Mouse (Mus musculus): ENCODE results near the gene Lrrc1. TPM values are rescaled to one million over a fixed set of nuclear protein-coding genes. Genes with fewer than 3 reads are reported as not detected.

Lrrc1 gene
- polyA plus RNA-seq, 1 experiment from 2014 or later, result 19.7 TPM

DNA sequence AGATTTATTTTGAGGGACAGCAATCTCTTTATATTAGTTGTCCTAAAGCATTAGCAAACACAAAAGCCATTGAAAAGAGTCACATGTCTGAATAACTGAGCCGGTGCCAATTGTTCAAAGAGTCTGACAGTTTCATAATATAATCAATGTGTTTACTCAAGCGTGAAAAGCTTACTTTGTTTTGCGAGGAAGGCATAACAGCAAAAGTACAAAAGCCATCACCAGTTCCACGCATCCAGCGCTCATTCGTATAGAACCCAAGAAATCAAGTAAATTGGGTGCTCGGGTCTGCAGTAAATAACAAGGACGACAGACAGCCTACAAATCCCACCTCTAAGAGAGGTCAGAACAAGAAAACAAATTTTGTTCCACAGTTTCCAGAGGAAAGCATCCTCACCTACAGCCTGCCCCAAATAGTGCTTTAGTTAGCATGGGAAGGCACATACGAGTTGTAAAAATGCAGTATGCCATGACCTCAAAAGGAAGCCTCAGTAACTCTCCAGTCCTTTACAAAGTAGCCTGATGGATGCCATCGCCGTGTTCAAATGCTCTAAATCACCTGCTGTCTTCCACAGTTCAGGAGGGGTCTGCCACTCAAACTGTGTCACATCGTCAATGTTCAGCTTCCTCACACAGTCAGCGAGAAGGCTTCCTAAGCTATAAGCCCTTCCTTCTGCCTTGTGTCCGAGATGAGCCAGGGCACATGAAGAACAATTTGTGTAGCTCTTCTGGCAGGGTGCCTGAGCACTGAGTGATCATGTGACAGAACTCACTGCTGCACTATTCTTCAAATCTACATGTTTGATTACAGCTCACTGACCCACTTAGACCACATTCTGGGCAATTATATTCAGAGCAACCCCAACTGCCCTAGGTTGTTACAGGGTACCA is 41.9 kb downstream of the Lrrc1 start:
- ATAC-seq (ENCODE audit: insufficient number of reproducible peaks, insufficient read depth, low FRiP score, low read depth), result no peak
- H3K27me3 ChIP-seq (ENCODE audit: control insufficient read depth, insufficient read depth, low read length), result no peaks in the 10 kb centered on the region
- WGBS, result 55% methylated on average over 14 of the region's 14 CpGs
- H3K4me3 ChIP-seq (ENCODE audit: low read depth, low read length), result no peak overlapping the region
- no peak overlapping the region for H3K9ac ChIP-seq (replicated peaks; ENCODE audit: low read depth, low read length)
- H3K27ac ChIP-seq (ENCODE audit: low read length), result no peak overlapping the region
- no peaks in the 10 kb centered on the region for H3K36me3 ChIP-seq (ENCODE audit: control insufficient read depth, insufficient read depth, low read length)
- H3K4me2 ChIP-seq (replicated peaks; ENCODE audit: low read depth, low read length), result no peak overlapping the region
- no peaks in the 10 kb centered on the region for H3K9me3 ChIP-seq (ENCODE audit: control insufficient read depth, low read depth, low read length)
- H3K4me1 ChIP-seq (ENCODE audit: control insufficient read depth, insufficient read depth, low read length), result peaks cover 4% of the 10 kb centered on the region; the same call in 1 of the 2 replicates

DNA sequence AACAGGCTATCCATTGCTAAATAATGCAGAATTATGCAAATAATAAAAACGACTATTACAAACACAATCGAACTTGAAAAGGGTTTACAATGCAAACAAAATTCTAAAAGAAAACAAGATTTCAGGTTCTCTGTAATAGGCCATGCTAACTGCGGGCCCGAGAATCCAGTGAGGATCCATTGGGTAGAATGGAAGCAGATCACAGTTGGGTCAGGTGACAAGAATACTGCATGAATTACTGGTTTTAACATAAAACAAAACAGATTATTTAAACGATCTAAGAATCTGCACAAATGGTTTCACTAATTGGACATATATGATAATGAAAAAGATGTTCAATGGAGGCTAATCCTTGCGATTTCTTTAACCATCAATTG is 42.5 kb downstream of the Lrrc1 start:
- H3K4me3 ChIP-seq (ENCODE audit: low read depth, low read length), result no peak overlapping the region
- peaks cover 7% of the 10 kb centered on the region; the same call in 1 of the 2 replicates for H3K4me1 ChIP-seq (ENCODE audit: control insufficient read depth, insufficient read depth, low read length)
- H3K36me3 ChIP-seq (ENCODE audit: control insufficient read depth, insufficient read depth, low read length), result no peaks in the 10 kb centered on the region
- H3K9me3 ChIP-seq (ENCODE audit: control insufficient read depth, low read depth, low read length), result no peaks in the 10 kb centered on the region
- ATAC-seq (ENCODE audit: insufficient number of reproducible peaks, insufficient read depth, low FRiP score, low read depth), result no peak
- H3K27ac ChIP-seq (ENCODE audit: low read length), result no peak overlapping the region
- 82% methylated on average over 6 of the region's 6 CpGs for WGBS
- no peaks in the 10 kb centered on the region for H3K27me3 ChIP-seq (ENCODE audit: control insufficient read depth, insufficient read depth, low read length)
- no peak overlapping the region for H3K4me2 ChIP-seq (replicated peaks; ENCODE audit: low read depth, low read length)
- no peak overlapping the region for H3K9ac ChIP-seq (replicated peaks; ENCODE audit: low read depth, low read length)

DNA sequence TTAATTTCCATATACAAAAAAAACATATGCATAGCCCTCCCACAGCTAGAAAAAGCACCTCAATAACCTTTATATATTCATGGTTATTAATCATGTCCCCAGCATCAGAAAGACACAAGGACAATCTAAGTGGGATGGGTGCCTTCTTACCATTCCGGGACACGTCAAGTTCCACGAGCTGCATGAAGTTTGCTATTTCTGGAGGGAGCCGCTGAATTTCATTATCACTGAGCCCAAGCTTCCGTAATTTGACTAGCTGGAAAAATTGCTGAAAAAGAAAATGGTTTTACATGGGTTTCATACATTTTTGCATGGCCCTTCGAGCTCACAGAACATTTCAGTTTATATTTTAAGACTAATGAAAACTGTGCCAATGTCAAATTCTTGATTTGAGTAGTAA is 45.6 kb downstream of the Lrrc1 start:
- Histone ChIP-seq H3K27ac (ENCODE audit: low read length) (no peak overlapping the region), H3K27me3 (ENCODE audit: control insufficient read depth, insufficient read depth, low read length) (no peaks in the 10 kb centered on the region), H3K9me3 (ENCODE audit: control insufficient read depth, low read depth, low read length) (no peaks in the 10 kb centered on the region), H3K4me2 (replicated peaks; ENCODE audit: low read depth, low read length) (no peak overlapping the region), H3K4me3 (ENCODE audit: low read depth, low read length) (no peak overlapping the region), H3K9ac (replicated peaks; ENCODE audit: low read depth, low read length) (no peak overlapping the region), H3K36me3 (ENCODE audit: control insufficient read depth, insufficient read depth, low read length) (no peaks in the 10 kb centered on the region), H3K4me1 (ENCODE audit: control insufficient read depth, insufficient read depth, low read length) (peaks cover 10% of the 10 kb centered on the region; the same call in 1 of the 2 replicates)
- WGBS, result 89% methylated on average over 6 of the region's 6 CpGs
- ATAC-seq (ENCODE audit: insufficient number of reproducible peaks, insufficient read depth, low FRiP score, low read depth), result no peak

DNA sequence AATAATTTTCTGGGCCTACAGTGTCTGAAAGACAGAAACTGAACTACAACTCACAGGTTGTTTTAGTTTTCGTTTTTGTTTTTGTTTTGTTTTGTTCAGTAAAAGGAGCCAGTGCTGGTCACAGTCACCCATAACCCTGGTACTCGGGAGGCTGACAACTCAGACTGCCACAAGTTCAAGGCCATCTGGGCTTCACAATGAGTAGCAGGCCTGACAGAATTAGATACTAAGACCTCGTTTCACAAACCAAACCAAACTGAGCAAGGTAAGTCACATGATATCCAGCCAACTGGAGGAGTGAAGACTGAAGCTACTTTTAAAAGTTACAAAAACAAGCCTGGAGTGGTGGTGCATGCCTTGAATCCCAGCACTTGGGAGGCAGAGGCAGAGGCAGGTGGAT is 46.3 kb downstream of the Lrrc1 start:
- no peaks in the 10 kb centered on the region for H3K27me3 ChIP-seq (ENCODE audit: control insufficient read depth, insufficient read depth, low read length)
- no peak overlapping the region for H3K27ac ChIP-seq (ENCODE audit: low read length)
- no peak overlapping the region for H3K9ac ChIP-seq (replicated peaks; ENCODE audit: low read depth, low read length)
- no peak overlapping the region for H3K4me3 ChIP-seq (ENCODE audit: low read depth, low read length)
- H3K9me3 ChIP-seq (ENCODE audit: control insufficient read depth, low read depth, low read length), result no peaks in the 10 kb centered on the region
- H3K36me3 ChIP-seq (ENCODE audit: control insufficient read depth, insufficient read depth, low read length), result no peaks in the 10 kb centered on the region
- no peak overlapping the region for H3K4me2 ChIP-seq (replicated peaks; ENCODE audit: low read depth, low read length)
- H3K4me1 ChIP-seq (ENCODE audit: control insufficient read depth, insufficient read depth, low read length), result peaks cover 10% of the 10 kb centered on the region; the same call in 1 of the 2 replicates
- ATAC-seq (ENCODE audit: insufficient number of reproducible peaks, insufficient read depth, low FRiP score, low read depth), result no peak
- 74% methylated on average over 3 of the region's 3 CpGs for WGBS

GRCm38 (mm10) chr9:77497173-77497572 is 47.5 kb downstream of the Lrrc1 start:
- WGBS, result 49% methylated on average over 6 of the region's 6 CpGs
- no peak for ATAC-seq (ENCODE audit: insufficient number of reproducible peaks, insufficient read depth, low FRiP score, low read depth)
- H3K4me3 ChIP-seq (ENCODE audit: low read depth, low read length), result no peak overlapping the region
- H3K9me3 ChIP-seq (ENCODE audit: control insufficient read depth, low read depth, low read length), result no peaks in the 10 kb centered on the region
- peaks cover 6% of the 10 kb centered on the region; the same call in 1 of the 2 replicates for H3K4me1 ChIP-seq (ENCODE audit: control insufficient read depth, insufficient read depth, low read length)
- H3K27me3 ChIP-seq (ENCODE audit: control insufficient read depth, insufficient read depth, low read length), result no peaks in the 10 kb centered on the region
- no peak overlapping the region for H3K9ac ChIP-seq (replicated peaks; ENCODE audit: low read depth, low read length)
- no peaks in the 10 kb centered on the region for H3K36me3 ChIP-seq (ENCODE audit: control insufficient read depth, insufficient read depth, low read length)
- no peak overlapping the region for H3K4me2 ChIP-seq (replicated peaks; ENCODE audit: low read depth, low read length)
- peak overlapping the region; percentile 33; the same call in 1 of the 2 replicates for H3K27ac ChIP-seq (ENCODE audit: low read length)

GRCm38 (mm10) chr9:77496540-77497062 is 48.1 kb downstream of the Lrrc1 start:
- ATAC-seq (ENCODE audit: insufficient number of reproducible peaks, insufficient read depth, low FRiP score, low read depth), result no peak
- WGBS, result 43% methylated on average over 12 of the region's 12 CpGs
- H3K9ac ChIP-seq (replicated peaks; ENCODE audit: low read depth, low read length), result no peak overlapping the region
- H3K27me3 ChIP-seq (ENCODE audit: control insufficient read depth, insufficient read depth, low read length), result no peaks in the 10 kb centered on the region
- no peaks in the 10 kb centered on the region for H3K36me3 ChIP-seq (ENCODE audit: control insufficient read depth, insufficient read depth, low read length)
- no peaks in the 10 kb centered on the region for H3K9me3 ChIP-seq (ENCODE audit: control insufficient read depth, low read depth, low read length)
- H3K4me1 ChIP-seq (ENCODE audit: control insufficient read depth, insufficient read depth, low read length), result peaks cover 6% of the 10 kb centered on the region; the same call in 1 of the 2 replicates
- no peak overlapping the region for H3K4me3 ChIP-seq (ENCODE audit: low read depth, low read length)
- H3K27ac ChIP-seq (ENCODE audit: low read length), result peak overlapping the region; percentile 33; the same call in 1 of the 2 replicates
- H3K4me2 ChIP-seq (replicated peaks; ENCODE audit: low read depth, low read length), result no peak overlapping the region

DNA sequence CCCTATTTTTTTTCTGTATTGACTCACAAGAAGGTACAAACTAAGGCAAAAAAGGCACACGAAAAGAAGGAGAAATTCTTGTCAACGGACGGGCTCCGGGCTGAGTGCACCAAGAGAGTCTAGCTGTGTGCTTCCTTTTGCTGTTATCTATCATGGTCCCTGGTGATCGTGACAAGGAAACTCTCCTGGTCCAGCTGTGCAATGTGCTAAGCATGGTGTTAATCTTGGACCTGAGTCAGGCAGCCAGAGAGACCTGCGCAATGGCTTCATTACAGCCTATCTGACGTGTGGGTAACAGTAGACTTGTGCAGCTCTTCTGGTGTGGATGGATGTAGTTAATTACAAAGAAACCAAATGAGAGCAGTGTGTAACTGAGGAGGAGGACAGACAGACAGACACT is 50.4 kb downstream of the Lrrc1 start:
- Histone ChIP-seq H3K4me2 (replicated peaks; ENCODE audit: low read depth, low read length) (no peak overlapping the region), H3K9me3 (ENCODE audit: control insufficient read depth, low read depth, low read length) (no peaks in the 10 kb centered on the region), H3K4me1 (ENCODE audit: control insufficient read depth, insufficient read depth, low read length) (peaks cover 6% of the 10 kb centered on the region; the same call in 1 of the 2 replicates), H3K27ac (ENCODE audit: low read length) (no peak overlapping the region), H3K9ac (replicated peaks; ENCODE audit: low read depth, low read length) (no peak overlapping the region), H3K27me3 (ENCODE audit: control insufficient read depth, insufficient read depth, low read length) (no peaks in the 10 kb centered on the region), H3K4me3 (ENCODE audit: low read depth, low read length) (no peak overlapping the region), H3K36me3 (ENCODE audit: control insufficient read depth, insufficient read depth, low read length) (no peaks in the 10 kb centered on the region)
- no peak for ATAC-seq (ENCODE audit: insufficient number of reproducible peaks, insufficient read depth, low FRiP score, low read depth)
- WGBS, result 88% methylated on average over 7 of the region's 7 CpGs

DNA sequence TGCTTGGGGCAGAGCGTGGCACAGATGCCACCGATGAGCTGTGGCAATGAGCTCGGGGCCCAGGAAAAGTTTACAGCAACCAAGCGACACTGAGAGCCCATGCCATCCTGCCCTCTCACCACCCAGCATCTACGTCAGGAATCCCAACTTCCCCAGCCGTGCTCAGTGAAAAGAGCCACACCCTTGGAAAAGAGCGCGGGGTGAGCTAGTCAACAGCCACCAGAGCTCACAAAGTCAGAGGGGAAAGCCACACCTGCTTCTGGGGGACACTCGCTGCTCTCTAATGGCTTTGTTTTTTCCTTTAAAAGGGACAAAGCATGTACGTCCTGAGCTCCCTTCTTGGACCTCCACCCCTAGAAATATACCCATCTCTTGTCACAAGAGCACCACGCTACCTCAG is 56.1 kb downstream of the Lrrc1 start:
- Histone ChIP-seq H3K36me3 (ENCODE audit: control insufficient read depth, insufficient read depth, low read length) (no peaks in the 10 kb centered on the region), H3K27me3 (ENCODE audit: control insufficient read depth, insufficient read depth, low read length) (no peaks in the 10 kb centered on the region), H3K4me1 (ENCODE audit: control insufficient read depth, insufficient read depth, low read length) (peaks cover 8% of the 10 kb centered on the region), H3K4me2 (replicated peaks; ENCODE audit: low read depth, low read length) (no peak overlapping the region), H3K9me3 (ENCODE audit: control insufficient read depth, low read depth, low read length) (no peaks in the 10 kb centered on the region), H3K4me3 (ENCODE audit: low read depth, low read length) (no peak overlapping the region), H3K9ac (replicated peaks; ENCODE audit: low read depth, low read length) (no peak overlapping the region), H3K27ac (ENCODE audit: low read length) (no peak overlapping the region)
- no peak for ATAC-seq (ENCODE audit: insufficient number of reproducible peaks, insufficient read depth, low FRiP score, low read depth)
- WGBS, result 77% methylated on average over 11 of the region's 11 CpGs

Measured in stomach, embryonic 14.5 days (tissue).